ENCODE assay signal across 11 mouse cellular contexts in genomic region chr5:65561125-65561893, GRCm38 (mm10). TPM values are rescaled to one million over a fixed set of nuclear protein-coding genes. Genes with fewer than 3 reads are reported as not detected.
DNase-seq lines count a peak whose midpoint lies in the region; ATAC-seq lines count a peak whose summit lies in the region.
"Had no signal": no experiment of that assay in that cellular context is flagged by ENCODE, and none has a peak within 500 bp of the region (broad histone marks: within the 10 kb centered on the region; RNA-seq: fewer than 3 reads in every experiment).

No protein-coding gene starts in this region.

- intact Hi-C loops in gastrocnemius, postnatal 36 days (cut with DNase I), result no loop called here

- peak; percentile 7 for DNase-seq in gastrocnemius, postnatal 10 days
- DNase-seq in gastrocnemius, postnatal 36 days, result no peak
- peak; percentile 4 for DNase-seq in ovary, postnatal 36 days (ENCODE audit: low spot score)
- no peak for DNase-seq in ovary, postnatal 10 days (ENCODE audit: low spot score)
- DNase-seq in testis, postnatal 14 days (ENCODE audit: low spot score), result peak; percentile 15
- DNase-seq in thymus, adult 18-20 months, result no peak
- no peak for DNase-seq in lung, postnatal 36 days

- no peak overlapping the region for H3K4me2 ChIP-seq in hindbrain, embryonic 13.5 days

- WGBS in hindbrain, embryonic 13.5 days, result 25% methylated on average over 19 of the region's 20 CpGs

- no peak overlapping the region for H3K4me3 ChIP-seq in hindbrain, embryonic 13.5 days
- H3K4me3 ChIP-seq: heart, adult 2 months; myocyte had no signal

- no peak overlapping the region for H3K9ac ChIP-seq in hindbrain, embryonic 13.5 days

- H3K4me1 ChIP-seq in hindbrain, embryonic 13.5 days (replicated peaks), result peaks cover 13% of the 10 kb centered on the region

- no peaks in the 10 kb centered on the region for H3K27me3 ChIP-seq in hindbrain, embryonic 13.5 days
- H3K27me3 ChIP-seq: CH12.LX had no signal

- ATAC-seq in hindbrain, embryonic 13.5 days (ENCODE audit: low FRiP score), result no peak

- H3K27ac ChIP-seq in hindbrain, embryonic 13.5 days, result peak overlapping the region; percentile 60; the same call in 1 of the 2 replicates
- H3K27ac ChIP-seq: heart, adult 2 months had no signal

- H3K9me3 ChIP-seq in hindbrain, embryonic 13.5 days, result no peaks in the 10 kb centered on the region

- H3K36me3 ChIP-seq in hindbrain, embryonic 13.5 days, result no peaks in the 10 kb centered on the region

RNA-seq across cellular contexts. Expression of gene Ube2k, which starts 24.3 kb away (rescaled TPM):
- total RNA-seq in gastrocnemius, postnatal 10 days (2021), result 10 to 100 TPM; 76.8 to 81.2 TPM
- 10 to 100 TPM; 55.2 to 58.7 TPM for total RNA-seq in gastrocnemius, postnatal 36 days (2021)
- polyA plus RNA-seq in hindbrain, embryonic 13.5 days (2015; fragmentation: Nextera tagmentation; extraction: Ambion mirVana), result 215 and 216 TPM in 2 replicates

RNA-seq across cellular contexts. Expression of gene Smim14, which starts 24.3 kb away (rescaled TPM):
- 10 to 100 TPM; 45.5 to 49.0 TPM for total RNA-seq in gastrocnemius, postnatal 10 days (2021)
- 10 to 100 TPM; 29.5 to 32.5 TPM for total RNA-seq in gastrocnemius, postnatal 36 days (2021)
- 189 and 195 TPM in 2 replicates for polyA plus RNA-seq in hindbrain, embryonic 13.5 days (2015; fragmentation: Nextera tagmentation; extraction: Ambion mirVana)

Comparison
In these comparisons a context has a peak if more than half of its experiments do, and no peak if none do; other contexts are left out.
1. DNase-seq: peak in gastrocnemius, postnatal 10 days (single experiment), ovary, postnatal 36 days (single experiment) and testis, postnatal 14 days (single experiment); none in gastrocnemius, postnatal 36 days (0 of 2), ovary, postnatal 10 days (single experiment), thymus, adult 18-20 months (0 of 2) and lung, postnatal 36 days (single experiment).